Mouse (Mus musculus): ENCODE measurements around the gene Polr2e. TPM values are rescaled to one million over a fixed set of nuclear protein-coding genes. Genes with fewer than 3 reads are reported as not detected.

The Polr2e gene
- total and polyA plus RNA-seq, 2 experiments from 2014 or later, result 106 to 123 TPM

- Histone ChIP-seq H3K4me1 (ENCODE audit: control insufficient read depth, insufficient read depth) (peaks cover 17% of the 10 kb centered on the region), H3K4me3 (ENCODE audit: low read depth, low read length) (no peak overlapping the region), H3K9ac (replicated peaks; ENCODE audit: low read depth, low read length) (no peak overlapping the region), H3K9me3 (replicated peaks; ENCODE audit: control insufficient read depth, low read length) (no peaks in the 10 kb centered on the region), H3K27ac (ENCODE audit: low read depth) (no peak overlapping the region), H3K4me2 (ENCODE audit: low read depth, low read length) (no peak overlapping the region), H3K27me3 (ENCODE audit: control insufficient read depth, insufficient read depth, low read length) (no peaks in the 10 kb centered on the region), H3K36me3 (replicated peaks; ENCODE audit: control insufficient read depth, insufficient read depth, low read length) (peaks cover 37% of the 10 kb centered on the region)
- no peak for DNase-seq (ENCODE audit: low spot score)
- TF ChIP-seq EP300 (IDR thresholded peaks at IDR 0.05; ENCODE audit: low read depth), result no peak
- WGBS, result 69% methylated on average over 3 of the region's 3 CpGs
- no peak for ATAC-seq (ENCODE audit: insufficient read depth, low read depth)
Measured at GRCm38 (mm10) chr10:80081075-80081474, 41.5 kb upstream of the Polr2e start.

DNA sequence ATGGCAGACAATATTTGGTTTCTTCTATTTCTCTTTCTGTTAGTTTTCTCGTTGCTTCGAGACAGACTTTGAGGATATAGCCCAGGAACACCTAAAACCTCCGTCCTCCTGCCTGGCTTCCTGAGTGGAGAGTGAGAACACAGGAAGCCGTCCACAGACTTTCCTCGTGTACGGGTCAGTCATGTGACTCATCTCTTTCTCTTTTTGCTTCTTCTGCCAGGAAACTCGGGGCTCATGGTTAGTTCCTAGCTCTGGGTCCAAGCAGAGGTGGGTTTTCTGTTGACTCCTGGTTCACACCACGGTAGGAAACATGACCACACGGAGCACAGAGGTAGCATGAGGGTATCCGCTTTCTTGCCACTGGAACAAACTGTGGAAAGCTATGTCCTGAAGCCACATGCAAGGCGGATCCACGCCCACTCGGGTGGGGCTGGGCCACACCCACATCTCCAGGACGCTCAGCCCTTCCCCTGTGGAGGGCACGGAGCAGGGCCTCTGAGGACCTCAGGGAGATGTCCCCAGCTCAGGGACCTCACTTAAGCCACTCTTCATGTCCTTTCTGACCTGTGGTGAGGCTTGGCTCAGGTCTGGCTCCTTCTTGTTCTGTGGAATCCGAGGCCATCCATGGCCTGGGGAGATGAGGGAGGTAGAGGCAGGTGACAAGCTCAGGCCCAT is 40.9 kb upstream of the Polr2e start:
- peaks cover 17% of the 10 kb centered on the region for H3K4me1 ChIP-seq (ENCODE audit: control insufficient read depth, insufficient read depth)
- DNase-seq (ENCODE audit: low spot score), result no peak
- WGBS, result 67% methylated on average over 16 of the region's 16 CpGs
- no peak for ATAC-seq (ENCODE audit: insufficient read depth, low read depth)
- no peak for TF ChIP-seq EP300 (IDR thresholded peaks at IDR 0.05; ENCODE audit: low read depth)
- TF ChIP-seq CTCF (IDR thresholded peaks at IDR 0.05; ENCODE audit: low read depth), result no peak
- H3K27ac ChIP-seq (ENCODE audit: low read depth), result no peak overlapping the region
- no peak overlapping the region for H3K4me3 ChIP-seq (ENCODE audit: low read depth, low read length)
- H3K9me3 ChIP-seq (replicated peaks; ENCODE audit: control insufficient read depth, low read length), result no peaks in the 10 kb centered on the region
- no peaks in the 10 kb centered on the region for H3K27me3 ChIP-seq (ENCODE audit: control insufficient read depth, insufficient read depth, low read length)
- no peak overlapping the region for H3K4me2 ChIP-seq (ENCODE audit: low read depth, low read length)
- peaks cover 37% of the 10 kb centered on the region for H3K36me3 ChIP-seq (replicated peaks; ENCODE audit: control insufficient read depth, insufficient read depth, low read length)
- H3K9ac ChIP-seq (replicated peaks; ENCODE audit: low read depth, low read length), result no peak overlapping the region

- peaks cover 12% of the 10 kb centered on the region for H3K4me1 ChIP-seq (ENCODE audit: control insufficient read depth, insufficient read depth)
- H3K4me3 ChIP-seq (ENCODE audit: low read depth, low read length), result no peak overlapping the region
- DNase-seq (ENCODE audit: low spot score) (no peak), ATAC-seq (ENCODE audit: insufficient read depth, low read depth) (no peak)
- no peak for TF ChIP-seq CTCF (IDR thresholded peaks at IDR 0.05; ENCODE audit: low read depth)
- TF ChIP-seq EP300 (IDR thresholded peaks at IDR 0.05; ENCODE audit: low read depth), result no peak
- peaks cover 37% of the 10 kb centered on the region for H3K36me3 ChIP-seq (replicated peaks; ENCODE audit: control insufficient read depth, insufficient read depth, low read length)
- 85% methylated on average over 1 of the region's 1 CpGs for WGBS
- H3K9me3 ChIP-seq (replicated peaks; ENCODE audit: control insufficient read depth, low read length), result no peaks in the 10 kb centered on the region
- H3K27me3 ChIP-seq (ENCODE audit: control insufficient read depth, insufficient read depth, low read length), result no peaks in the 10 kb centered on the region
- no peak overlapping the region for H3K4me2 ChIP-seq (ENCODE audit: low read depth, low read length)
- no peak overlapping the region for H3K9ac ChIP-seq (replicated peaks; ENCODE audit: low read depth, low read length)
- H3K27ac ChIP-seq (ENCODE audit: low read depth), result no peak overlapping the region
Measured at GRCm38 (mm10) chr10:80078366-80078765, 38.8 kb upstream of the Polr2e start.

- H3K27me3 ChIP-seq (ENCODE audit: control insufficient read depth, insufficient read depth, low read length), result no peaks in the 10 kb centered on the region
- no peak overlapping the region for H3K4me2 ChIP-seq (ENCODE audit: low read depth, low read length)
- TF ChIP-seq EP300 (IDR thresholded peaks at IDR 0.05; ENCODE audit: low read depth) (no peak), CTCF (IDR thresholded peaks at IDR 0.05; ENCODE audit: low read depth) (no peak)
- no peak overlapping the region for H3K9ac ChIP-seq (replicated peaks; ENCODE audit: low read depth, low read length)
- ATAC-seq (ENCODE audit: insufficient read depth, low read depth) (no peak), DNase-seq (ENCODE audit: low spot score) (no peak)
- H3K9me3 ChIP-seq (replicated peaks; ENCODE audit: control insufficient read depth, low read length), result no peaks in the 10 kb centered on the region
- peaks cover 12% of the 10 kb centered on the region for H3K4me1 ChIP-seq (ENCODE audit: control insufficient read depth, insufficient read depth)
- no peak overlapping the region for H3K27ac ChIP-seq (ENCODE audit: low read depth)
- H3K4me3 ChIP-seq (ENCODE audit: low read depth, low read length), result no peak overlapping the region
- 90% methylated on average over 5 of the region's 5 CpGs for WGBS
- H3K36me3 ChIP-seq (replicated peaks; ENCODE audit: control insufficient read depth, insufficient read depth, low read length), result peaks cover 28% of the 10 kb centered on the region
Measured at GRCm38 (mm10) chr10:80077312-80077711, 37.7 kb upstream of the Polr2e start.

- no peak overlapping the region for H3K27ac ChIP-seq (ENCODE audit: low read depth)
- ATAC-seq (ENCODE audit: insufficient read depth, low read depth) (no peak), DNase-seq (ENCODE audit: low spot score) (no peak)
- no peaks in the 10 kb centered on the region for H3K9me3 ChIP-seq (replicated peaks; ENCODE audit: control insufficient read depth, low read length)
- no peak overlapping the region for H3K4me2 ChIP-seq (ENCODE audit: low read depth, low read length)
- TF ChIP-seq CTCF (IDR thresholded peaks at IDR 0.05; ENCODE audit: low read depth), result no peak
- H3K4me3 ChIP-seq (ENCODE audit: low read depth, low read length), result no peak overlapping the region
- WGBS, result 92% methylated on average over 4 of the region's 4 CpGs
- no peaks in the 10 kb centered on the region for H3K27me3 ChIP-seq (ENCODE audit: control insufficient read depth, insufficient read depth, low read length)
- peaks cover 20% of the 10 kb centered on the region for H3K4me1 ChIP-seq (ENCODE audit: control insufficient read depth, insufficient read depth)
- H3K36me3 ChIP-seq (replicated peaks; ENCODE audit: control insufficient read depth, insufficient read depth, low read length), result peaks cover 19% of the 10 kb centered on the region
- H3K9ac ChIP-seq (replicated peaks; ENCODE audit: low read depth, low read length), result no peak overlapping the region
Measured at GRCm38 (mm10) chr10:80076386-80076785, 36.8 kb upstream of the Polr2e start.

DNA sequence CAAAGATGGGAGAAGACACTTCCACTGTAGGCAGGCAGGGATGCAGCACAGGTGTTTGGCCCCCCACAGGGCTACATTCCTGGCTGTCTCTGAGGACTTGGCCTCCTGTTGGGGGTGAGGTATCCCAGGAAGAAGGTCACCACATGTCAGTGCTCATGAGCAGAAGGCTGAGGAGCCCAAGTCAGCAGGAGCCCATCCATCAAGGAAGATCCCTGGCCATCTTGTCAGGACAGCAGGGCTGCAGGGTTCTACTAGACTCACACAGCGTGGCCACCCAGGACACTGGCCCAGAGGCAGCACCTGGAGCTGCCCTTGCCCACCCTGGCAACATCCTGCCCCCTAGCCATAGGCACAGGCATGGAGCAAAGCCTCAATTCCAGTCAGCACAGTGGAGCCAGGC is 36.3 kb upstream of the Polr2e start:
- Histone ChIP-seq H3K36me3 (replicated peaks; ENCODE audit: control insufficient read depth, insufficient read depth, low read length) (peaks cover 14% of the 10 kb centered on the region), H3K27ac (ENCODE audit: low read depth) (peak overlapping the region; percentile 24; the same call in 1 of the 2 replicates), H3K4me3 (ENCODE audit: low read depth, low read length) (no peak overlapping the region), H3K9me3 (replicated peaks; ENCODE audit: control insufficient read depth, low read length) (no peaks in the 10 kb centered on the region), H3K27me3 (ENCODE audit: control insufficient read depth, insufficient read depth, low read length) (no peaks in the 10 kb centered on the region), H3K4me2 (ENCODE audit: low read depth, low read length) (no peak overlapping the region), H3K4me1 (ENCODE audit: control insufficient read depth, insufficient read depth) (peaks cover 24% of the 10 kb centered on the region), H3K9ac (replicated peaks; ENCODE audit: low read depth, low read length) (no peak overlapping the region)
- WGBS, result 94% methylated on average over 1 of the region's 1 CpGs
- no peak for DNase-seq (ENCODE audit: low spot score)
- no peak for ATAC-seq (ENCODE audit: insufficient read depth, low read depth)
- TF ChIP-seq EP300 (IDR thresholded peaks at IDR 0.05; ENCODE audit: low read depth) (no peak), CTCF (IDR thresholded peaks at IDR 0.05; ENCODE audit: low read depth) (no peak)

Measured in heart, postnatal 0 days (tissue).